Mouse (Mus musculus): ENCODE data around the gene Aldh1l2. TPM values are rescaled to one million over a fixed set of nuclear protein-coding genes. Genes with fewer than 3 reads are reported as not detected.

Aldh1l2 gene
- polyA plus RNA-seq (2015; fragmentation: Nextera tagmentation; extraction: Ambion mirVana), result 0.88 and 1.2 TPM in 2 replicates

DNA sequence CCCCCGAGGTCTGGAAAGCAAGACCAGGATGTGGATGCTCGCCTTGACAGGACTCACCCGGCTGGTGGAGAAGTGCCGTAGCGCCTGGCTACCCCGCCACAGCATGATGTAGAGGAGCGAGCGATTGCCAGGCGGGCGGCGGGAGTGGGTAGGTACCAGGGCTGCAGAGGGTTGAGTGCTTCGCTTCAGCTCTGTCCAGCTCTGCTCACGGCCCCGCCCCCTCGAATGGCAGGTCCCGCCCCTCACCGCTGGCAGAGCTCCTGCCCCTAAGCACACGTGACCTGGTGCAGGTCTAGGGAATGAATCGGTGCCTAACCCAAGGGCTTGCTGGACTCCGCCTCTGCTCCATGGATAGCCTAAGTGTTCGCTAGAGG, at the start of gene Aldh1l2:
Gene Aldh1l2 (minus strand): TSS at position 231 of the 374 bp plus-strand sequence.
- WGBS, result 1% methylated on average over 21 of the region's 21 CpGs
- ATAC-seq (ENCODE audit: low FRiP score, low TSS enrichment), result peak; percentile 97
- TF ChIP-seq EP300 (optimal IDR thresholded peaks at IDR 0.05), result no peak
- TF ChIP-seq CTCF (IDR thresholded peaks at IDR 0.05; ENCODE audit: low read depth), result 0 out of 2 replicates have a peak, but pooled peaks have one; percentile 1

DNA sequence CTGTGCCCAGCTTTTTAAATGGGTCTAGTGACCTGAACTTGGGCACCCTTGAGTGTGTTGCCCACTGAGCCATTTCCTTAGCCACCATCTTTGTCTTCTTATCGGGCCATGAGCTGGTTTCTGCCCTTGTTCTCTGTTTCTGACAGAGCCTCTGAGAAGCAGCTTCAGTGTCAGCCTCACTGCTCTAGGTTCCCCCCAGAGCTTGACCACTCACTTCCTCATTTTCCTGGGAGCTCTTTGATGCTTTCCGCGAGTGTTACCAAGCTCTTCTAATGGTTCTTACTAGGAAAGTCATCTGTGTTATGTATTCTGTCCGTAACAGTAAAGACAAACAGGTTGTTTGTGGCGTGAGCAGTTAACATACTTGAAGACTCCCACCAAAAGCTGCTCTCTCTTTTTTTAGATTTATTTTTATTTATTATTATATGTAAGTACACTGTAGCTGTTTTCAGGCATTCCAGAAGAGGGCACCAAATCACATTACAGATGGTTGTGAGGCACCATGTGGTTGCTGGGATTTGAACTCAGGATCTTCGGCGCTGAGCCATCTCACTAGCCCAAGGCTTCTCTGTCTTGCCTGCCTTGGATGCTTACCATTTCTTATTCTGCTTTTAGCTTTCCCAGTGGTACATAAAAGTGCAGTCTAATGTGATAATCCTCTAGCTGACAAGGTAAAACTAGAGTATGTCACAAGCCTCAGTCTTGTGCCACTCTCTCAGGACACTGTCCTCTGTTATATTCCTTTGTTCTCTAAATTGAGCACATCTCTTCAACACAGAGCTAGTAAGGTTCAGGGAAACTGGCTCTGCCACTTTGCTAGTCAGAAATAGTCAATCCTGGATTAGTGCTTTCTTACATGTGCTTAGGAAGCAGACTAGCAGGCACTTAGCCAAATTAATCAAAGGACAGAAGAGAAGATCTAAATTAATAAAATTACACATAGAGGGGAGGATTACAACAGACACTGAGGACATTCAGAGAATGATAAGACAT, 31.8 kb upstream of the Aldh1l2 start:
- no peak overlapping the region for H3K4me3 ChIP-seq (ENCODE audit: low read depth, low read length)
- H3K9ac ChIP-seq (ENCODE audit: low read length), result no peak overlapping the region
- no peak overlapping the region for H3K4me2 ChIP-seq (replicated peaks; ENCODE audit: low read depth)
- 94% methylated on average over 7 of the region's 7 CpGs for WGBS
- TF ChIP-seq EP300 (optimal IDR thresholded peaks at IDR 0.05) (no peak), CTCF (IDR thresholded peaks at IDR 0.05; ENCODE audit: low read depth) (peak; percentile 37)
- no peaks in the 10 kb centered on the region for H3K27me3 ChIP-seq (ENCODE audit: control insufficient read depth, insufficient read depth, low read length)
- H3K9me3 ChIP-seq (ENCODE audit: control insufficient read depth, low read length), result no peaks in the 10 kb centered on the region
- H3K27ac ChIP-seq (replicated peaks), result no peak overlapping the region
- peaks cover 12% of the 10 kb centered on the region for H3K36me3 ChIP-seq (ENCODE audit: control insufficient read depth, insufficient read depth, low read length)
- no peak for DNase-seq (ENCODE audit: low spot score)
- no peak for ATAC-seq (ENCODE audit: low FRiP score, low TSS enrichment)
- no peaks in the 10 kb centered on the region for H3K4me1 ChIP-seq (replicated peaks; ENCODE audit: control insufficient read depth, insufficient read depth)

More for the DNA sequence above, at the start of gene Aldh1l2:
- Histone ChIP-seq H3K4me1 (replicated peaks; ENCODE audit: control insufficient read depth, insufficient read depth) (no peaks in the 10 kb centered on the region), H3K27ac (replicated peaks) (peak within 1 kb of the TSS; percentile 18; the same call in 1 of the 2 replicates), H3K36me3 (ENCODE audit: control insufficient read depth, insufficient read depth, low read length) (no peaks in the 10 kb centered on the region), H3K27me3 (ENCODE audit: control insufficient read depth, insufficient read depth, low read length) (0 out of 2 replicates have a peak, but pooled peaks cover 2% of the 10 kb centered on the region), H3K4me2 (replicated peaks; ENCODE audit: low read depth) (peak within 1 kb of the TSS; percentile 85), H3K9me3 (ENCODE audit: control insufficient read depth, low read length) (no peaks in the 10 kb centered on the region), H3K9ac (ENCODE audit: low read length) (peak within 1 kb of the TSS; percentile 59), H3K4me3 (ENCODE audit: low read depth, low read length) (peak within 1 kb of the TSS; percentile 43)
- DNase-seq (ENCODE audit: low spot score), result peak; percentile 89

DNA sequence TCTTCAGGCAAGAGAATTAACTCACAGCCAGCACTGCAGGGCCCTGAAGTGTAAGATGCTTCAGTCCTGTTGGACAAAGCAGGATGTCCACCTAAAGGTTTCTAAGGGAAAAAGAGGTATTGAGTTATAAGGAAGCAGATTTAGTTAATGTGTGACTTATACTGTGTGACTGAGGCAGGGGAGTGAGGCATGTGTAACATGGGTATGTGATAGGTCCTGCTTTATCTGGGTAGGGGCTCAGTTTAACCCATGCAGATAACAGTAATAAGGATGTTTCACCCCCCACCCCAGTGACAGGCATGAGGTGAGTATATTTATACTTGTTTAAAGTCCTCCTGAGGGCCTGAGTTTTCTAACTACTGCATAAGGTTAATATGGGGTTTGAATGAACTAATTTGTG, 29.1 kb upstream of the Aldh1l2 start:
- no peak overlapping the region for H3K9ac ChIP-seq (ENCODE audit: low read length)
- ATAC-seq (ENCODE audit: low FRiP score, low TSS enrichment) (no peak), DNase-seq (ENCODE audit: low spot score) (no peak)
- no peaks in the 10 kb centered on the region for H3K4me1 ChIP-seq (replicated peaks; ENCODE audit: control insufficient read depth, insufficient read depth)
- H3K27ac ChIP-seq (replicated peaks), result no peak overlapping the region
- H3K27me3 ChIP-seq (ENCODE audit: control insufficient read depth, insufficient read depth, low read length), result no peaks in the 10 kb centered on the region
- H3K4me3 ChIP-seq (ENCODE audit: low read depth, low read length), result no peak overlapping the region
- H3K4me2 ChIP-seq (replicated peaks; ENCODE audit: low read depth), result no peak overlapping the region
- H3K9me3 ChIP-seq (ENCODE audit: control insufficient read depth, low read length), result no peaks in the 10 kb centered on the region
- TF ChIP-seq EP300 (optimal IDR thresholded peaks at IDR 0.05), result no peak
- no peak for TF ChIP-seq CTCF (IDR thresholded peaks at IDR 0.05; ENCODE audit: low read depth)
- peaks cover 17% of the 10 kb centered on the region for H3K36me3 ChIP-seq (ENCODE audit: control insufficient read depth, insufficient read depth, low read length)

DNA sequence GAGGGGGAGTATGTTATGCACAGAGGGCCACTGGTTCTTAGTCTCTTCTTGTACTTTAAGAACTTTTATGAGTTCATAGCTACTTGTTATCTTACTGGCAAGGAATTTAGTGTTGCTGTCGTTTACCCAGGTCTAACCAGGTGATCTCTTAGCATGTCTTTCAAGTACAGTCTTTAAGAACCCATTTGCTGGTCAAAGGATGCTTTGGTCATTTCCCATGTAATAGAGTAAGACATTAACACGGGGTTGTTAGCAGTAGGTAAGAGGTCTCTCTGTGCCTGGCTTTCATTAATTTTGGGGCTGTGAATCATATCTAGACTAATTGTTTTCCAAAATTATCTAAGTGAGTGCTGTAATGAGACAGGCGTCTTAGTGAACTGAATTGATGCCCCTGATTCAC, 11.4 kb upstream of the Aldh1l2 start:
- Histone ChIP-seq H3K4me1 (replicated peaks; ENCODE audit: control insufficient read depth, insufficient read depth) (no peaks in the 10 kb centered on the region), H3K9ac (ENCODE audit: low read length) (no peak overlapping the region), H3K4me3 (ENCODE audit: low read depth, low read length) (no peak overlapping the region), H3K4me2 (replicated peaks; ENCODE audit: low read depth) (no peak overlapping the region), H3K9me3 (ENCODE audit: control insufficient read depth, low read length) (no peaks in the 10 kb centered on the region), H3K27me3 (ENCODE audit: control insufficient read depth, insufficient read depth, low read length) (no peaks in the 10 kb centered on the region), H3K27ac (replicated peaks) (no peak overlapping the region), H3K36me3 (ENCODE audit: control insufficient read depth, insufficient read depth, low read length) (0 out of 2 replicates have a peak, but pooled peaks cover 2% of the 10 kb centered on the region)
- no peak for TF ChIP-seq EP300 (optimal IDR thresholded peaks at IDR 0.05)
- no peak for TF ChIP-seq CTCF (IDR thresholded peaks at IDR 0.05; ENCODE audit: low read depth)
- DNase-seq (ENCODE audit: low spot score) (no peak), ATAC-seq (ENCODE audit: low FRiP score, low TSS enrichment) (no peak)
- 70% methylated on average over 3 of the region's 3 CpGs for WGBS

DNA sequence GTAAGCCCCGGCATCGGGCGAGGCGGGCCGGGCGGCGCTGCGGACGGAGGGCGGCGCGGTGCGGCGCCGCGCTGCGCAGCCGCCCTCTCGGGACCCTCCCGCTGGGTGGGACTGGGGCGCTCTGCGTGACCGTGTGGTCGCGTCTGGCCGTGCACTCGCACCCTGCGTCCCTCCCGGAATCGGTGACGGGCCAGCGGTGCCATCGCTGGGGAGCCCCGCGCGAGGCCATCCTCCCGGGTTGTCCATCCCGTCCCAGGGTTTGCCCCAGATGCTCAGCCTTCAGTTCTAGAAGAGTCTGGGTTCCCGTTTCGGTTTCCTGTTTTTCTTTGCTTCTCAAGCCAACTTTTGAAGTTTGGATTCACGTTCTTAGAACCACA, 10.2 kb upstream of the Aldh1l2 start:
- H3K36me3 ChIP-seq (ENCODE audit: control insufficient read depth, insufficient read depth, low read length), result no peaks in the 10 kb centered on the region
- DNase-seq (ENCODE audit: low spot score), result no peak
- peak overlapping the region; percentile 89 for H3K9ac ChIP-seq (ENCODE audit: low read length)
- no peaks in the 10 kb centered on the region for H3K4me1 ChIP-seq (replicated peaks; ENCODE audit: control insufficient read depth, insufficient read depth)
- no peaks in the 10 kb centered on the region for H3K9me3 ChIP-seq (ENCODE audit: control insufficient read depth, low read length)
- ATAC-seq (ENCODE audit: low FRiP score, low TSS enrichment), result peak; percentile 93
- peak overlapping the region; percentile 61 for H3K4me2 ChIP-seq (replicated peaks; ENCODE audit: low read depth)
- peak overlapping the region; percentile 90 for H3K4me3 ChIP-seq (ENCODE audit: low read depth, low read length)
- peak overlapping the region; percentile 94 for H3K27ac ChIP-seq (replicated peaks)
- TF ChIP-seq EP300 (optimal IDR thresholded peaks at IDR 0.05) (no peak), CTCF (IDR thresholded peaks at IDR 0.05; ENCODE audit: low read depth) (peak; percentile 12; the same call in 1 of the 2 replicates)
- no peaks in the 10 kb centered on the region for H3K27me3 ChIP-seq (ENCODE audit: control insufficient read depth, insufficient read depth, low read length)
- 0% methylated on average over 31 of the region's 41 CpGs for WGBS

Measured in stomach, postnatal 0 days (tissue).